Mouse (Mus musculus): Measurements from ENCODE around the gene Sufu. TPM values are rescaled to one million over a fixed set of nuclear protein-coding genes. Genes with fewer than 3 reads are reported as not detected.

Sufu gene
- total and polyA plus RNA-seq, 3 experiments = 11.4 to 42.5 TPM; not detected in 1

GRCm38 (mm10) chr19:46515287-46515821, 118.7 kb downstream of the Sufu start:
- no peak overlapping the region for H3K4me3 ChIP-seq (ENCODE audit: control insufficient read depth in 1 of 2, insufficient read depth in 1 of 2, low read depth in 2 of 2, low read length in 2 of 2)
- no peak for DNase-seq (ENCODE audit: low read depth, low spot score)
- no peak overlapping the region for H3K27ac ChIP-seq (ENCODE audit: control insufficient read depth, low read depth, low read length)
- H3K36me3 ChIP-seq (ENCODE audit: control insufficient read depth in 1 of 2, insufficient read depth in 2 of 2, low read length in 2 of 2) = peaks cover 7 to 10% of the 10 kb centered on the region in 2 experiments
- peaks cover 3 to 4% of the 10 kb centered on the region in 2 experiments for H3K4me1 ChIP-seq (ENCODE audit: control insufficient read depth in 1 of 2, insufficient read depth in 2 of 2, low read length in 2 of 2)
- TF ChIP-seq ZKSCAN1 (IDR thresholded peaks at IDR 0.05; ENCODE audit: low read depth, low read length) (no peak), USF2 (IDR thresholded peaks at IDR 0.05; ENCODE audit: borderline replicate concordance in 1 of 2, insufficient read depth in 1 of 2, low read depth in 1 of 2, low read length in 2 of 2) (no peak), ZNF384 (IDR thresholded peaks at IDR 0.05; ENCODE audit: low read depth, low read length) (no peak), USF1 (IDR thresholded peaks at IDR 0.05; ENCODE audit: low read depth, low read length) (no peak), CHD2 (IDR thresholded peaks at IDR 0.05; ENCODE audit: low read length) (no peak), MAZ (IDR thresholded peaks at IDR 0.05; ENCODE audit: low read depth, low read length) (no peak), ZC3H11A (IDR thresholded peaks at IDR 0.05; ENCODE audit: low read depth, low read length) (no peak)
- no peaks in the 10 kb centered on the region for H3K9me3 ChIP-seq (replicated peaks; ENCODE audit: insufficient read depth, low read length)
- H3K79me2 ChIP-seq (ENCODE audit: control insufficient read depth, insufficient read depth, low read length, poor library complexity) = peaks cover 12% of the 10 kb centered on the region
- H3K9ac ChIP-seq (ENCODE audit: control insufficient read depth, low read depth, low read length, poor library complexity, severe bottlenecking) = no peak overlapping the region
- H3K27me3 ChIP-seq (ENCODE audit: control insufficient read depth in 1 of 2, insufficient read depth in 2 of 2, low read length in 2 of 2) = no peaks in the 10 kb centered on the region

GRCm38 (mm10) chr19:46516667-46517528, 120.2 kb downstream of the Sufu start:
- no peak for TF ChIP-seq ZKSCAN1 (IDR thresholded peaks at IDR 0.05; ENCODE audit: low read depth, low read length)
- TF ChIP-seq KAT2A (conservative IDR thresholded peaks at IDR 0.05; ENCODE audit: low read depth, low read length) = no peak
- TF ChIP-seq GATA1 (IDR thresholded peaks at IDR 0.05; ENCODE audit: low read depth, low read length) = no peak
- TF ChIP-seq MYB (IDR thresholded peaks at IDR 0.05; ENCODE audit: low read depth, low read length) = no peak
- no peak for TF ChIP-seq GABPA (IDR thresholded peaks at IDR 0.05; ENCODE audit: low read depth, low read length)
- no peak for TF ChIP-seq MYC (IDR thresholded peaks at IDR 0.05; ENCODE audit: low read depth, low read length)
- TF ChIP-seq JUND (IDR thresholded peaks at IDR 0.05; ENCODE audit: low read depth, low read length) = no peak
- TF ChIP-seq NELFE (IDR thresholded peaks at IDR 0.05; ENCODE audit: low read depth, low read length) = peak; percentile 24; the same call in 1 of the 2 replicates
- 0 out of 2 replicates have a peak, but pooled peaks have one; percentile 15 for TF ChIP-seq ELF1 (IDR thresholded peaks at IDR 0.05; ENCODE audit: low read depth, low read length)
- peak; percentile 21; the same call in 1 of the 2 replicates for TF ChIP-seq POLR2AphosphoS2 (IDR thresholded peaks at IDR 0.05; ENCODE audit: low read length)
- peak in 1 of 2 experiments; percentile 21; a peak in 1 of 4 replicates for TF ChIP-seq POLR2A (IDR thresholded peaks at IDR 0.05; ENCODE audit: control insufficient read depth in 1 of 2, insufficient read depth in 1 of 2, low read depth in 1 of 2, low read length in 2 of 2, poor library complexity in 1 of 2)
- no peak for TF ChIP-seq EP300 (IDR thresholded peaks at IDR 0.05; ENCODE audit: low read depth in 1 of 2, low read length in 2 of 2)
- TF ChIP-seq MAX (IDR thresholded peaks at IDR 0.05; ENCODE audit: low read length) = no peak
- no peak for TF ChIP-seq ZMIZ1 (IDR thresholded peaks at IDR 0.05; ENCODE audit: low read depth, low read length)
- no peak for TF ChIP-seq TAL1 (IDR thresholded peaks at IDR 0.05; ENCODE audit: low read length)
- no peak for TF ChIP-seq ZNF384 (IDR thresholded peaks at IDR 0.05; ENCODE audit: low read depth, low read length)
- no peak for TF ChIP-seq RAD21 (IDR thresholded peaks at IDR 0.05; ENCODE audit: low read depth, low read length)
- H3K27ac ChIP-seq (ENCODE audit: control insufficient read depth, low read depth, low read length) = no peak overlapping the region
- H3K4me3 ChIP-seq (ENCODE audit: control insufficient read depth in 1 of 2, insufficient read depth in 1 of 2, low read depth in 2 of 2, low read length in 2 of 2) = no peak overlapping the region
- H3K36me3 ChIP-seq (ENCODE audit: control insufficient read depth in 1 of 2, insufficient read depth in 2 of 2, low read length in 2 of 2) = peaks cover 3 to 4% of the 10 kb centered on the region in 2 experiments
- no peak overlapping the region for H3K9ac ChIP-seq (ENCODE audit: control insufficient read depth, low read depth, low read length, poor library complexity, severe bottlenecking)
- DNase-seq (ENCODE audit: low read depth, low spot score) = peak; percentile 36
- no peaks in the 10 kb centered on the region for H3K9me3 ChIP-seq (replicated peaks; ENCODE audit: insufficient read depth, low read length)
- H3K4me1 ChIP-seq (ENCODE audit: control insufficient read depth in 1 of 2, insufficient read depth in 2 of 2, low read length in 2 of 2) = peaks cover 2 to 3% of the 10 kb centered on the region in 2 experiments
- no peaks in the 10 kb centered on the region for H3K27me3 ChIP-seq (ENCODE audit: control insufficient read depth in 1 of 2, insufficient read depth in 2 of 2, low read length in 2 of 2)
- H3K79me2 ChIP-seq (ENCODE audit: control insufficient read depth, insufficient read depth, low read length, poor library complexity) = no peaks in the 10 kb centered on the region
